Mouse (Mus musculus) kidney, postnatal 0 days (tissue): ENCODE results near the gene Arl5c. TPM values are rescaled to one million over a fixed set of nuclear protein-coding genes. Genes with fewer than 3 reads are reported as not detected.

Experiments
- ATAC-seq: fragments of 200-750 bp; cut with Nextera tagmentation; replicated peaks from 2 replicates; pipeline ENCODE4 v1.8.0; 2017; ENCODE audit warnings: low read depth, moderate number of reproducible peaks, moderate TSS enrichment, moderate library complexity; ENCODE audit not compliant: low FRiP score
- DNase-seq: peaks from one replicate; pipeline ENCODE4 v3.0.0-alpha.2; 2016; ENCODE audit warnings: low spot score
- H3K27ac ChIP-seq: fragments of 300-500 bp; sonication (generic); 2 replicates; pipeline ENCODE4 v1.5.1; 2014; ENCODE audit warnings: mild to moderate bottlenecking
- H3K27me3 ChIP-seq: fragments of 300-500 bp; sonication (generic); 2 replicates; pipeline ENCODE4 v1.6.1; 2014; ENCODE audit warnings: low read length, mixed read lengths; ENCODE audit not compliant: insufficient read depth
- H3K36me3 ChIP-seq: fragments of 300-500 bp; sonication (generic); 2 replicates; pipeline ENCODE4 v1.6.1; 2014; ENCODE audit warnings: low read length, mixed read lengths; ENCODE audit not compliant: insufficient read depth
- H3K4me1 ChIP-seq: fragments of 300-500 bp; sonication (generic); replicated peaks from 2 replicates; pipeline ENCODE4 v1.6.1; 2014; ENCODE audit warnings: antibody characterized with exemption, low read length, mixed read lengths; ENCODE audit not compliant: insufficient read depth
- H3K4me2 ChIP-seq: fragments of 300-500 bp; sonication (generic); 2 replicates; pipeline ENCODE4 v1.6.1; 2014; ENCODE audit warnings: mild to moderate bottlenecking, low read length, moderate library complexity, mixed read lengths
- H3K4me3 ChIP-seq: fragments of 300-500 bp; sonication (generic); replicated peaks from 2 replicates; pipeline ENCODE4 v1.5.1; 2014; ENCODE audit warnings: low read depth, low read length
- H3K9ac ChIP-seq: fragments of 300-500 bp; sonication (generic); 2 replicates; pipeline ENCODE4 v1.6.1; 2014; ENCODE audit warnings: low read depth, low read length
- H3K9me3 ChIP-seq: fragments of 300-500 bp; sonication (generic); replicated peaks from 2 replicates; pipeline ENCODE4 v1.6.1; 2016; ENCODE audit warnings: low read length, inconsistent platforms, mixed read lengths
- CTCF ChIP-seq: IDR thresholded peaks from 2 replicates; pipeline ENCODE4 v1.5.1; 2016; ENCODE audit warnings: antibody characterized with exemption, low read depth, mild to moderate bottlenecking, moderate library complexity
- WGBS: fragments of 180-500 bp; shearing (Covaris S2); extraction: QIAGEN DNeasy Blood & Tissue Kit; methylation state at CpG from one replicate; pipeline ENCODE4 v1.1.7; 2014; 5-methylcytosine and 5-hydroxymethylcytosine counted together
- microRNA-seq: library from miRNA; unstranded; fragments of <30 nt; microRNA quantifications from one replicate; pipeline ENCODE4, GENCODE M21; 2016
- polyA plus RNA-seq: library from polyadenylated mRNA; unstranded; fragments of >200 nt; fragmentation: Nextera tagmentation; extraction: Ambion mirVana; gene quantifications from 2 replicates; pipeline ENCODE4 v1.2.1, GENCODE M21; 2015

Arl5c gene
- polyA plus RNA-seq, 1 experiment from 2014 or later, result 2.0 TPM

DNA sequence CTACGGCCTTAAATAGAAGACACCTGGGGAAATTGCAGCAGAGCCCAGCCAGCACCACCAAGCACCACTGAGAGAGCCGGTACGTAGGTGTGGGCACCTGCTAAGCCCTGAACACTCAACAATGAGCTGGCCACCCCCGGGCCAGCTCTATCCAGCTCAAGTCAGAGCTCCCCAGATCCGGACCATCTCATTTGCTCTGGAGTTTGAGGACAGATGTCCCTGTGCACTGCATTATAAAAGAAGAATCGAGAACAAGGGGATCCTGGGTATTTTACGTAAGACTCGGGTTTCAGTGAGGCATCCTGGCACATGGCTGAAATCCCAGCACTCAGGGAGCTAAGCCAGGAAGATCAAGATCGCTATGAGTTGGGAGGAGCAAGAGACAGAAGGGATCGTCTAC is 51.0 kb downstream of the Arl5c start:
- ATAC-seq (no peak), DNase-seq (no peak)
- Histone ChIP-seq H3K36me3 (no peaks in the 10 kb centered on the region), H3K4me3 (no peak overlapping the region), H3K4me2 (no peak overlapping the region), H3K9me3 (no peaks in the 10 kb centered on the region), H3K4me1 (no peaks in the 10 kb centered on the region), H3K27me3 (no peaks in the 10 kb centered on the region), H3K9ac (no peak overlapping the region), H3K27ac (no peak overlapping the region)
- no peak for TF ChIP-seq CTCF
- WGBS, result 77% methylated on average over 10 of the region's 10 CpGs

- ATAC-seq, result no peak
- WGBS, result 83% methylated on average over 5 of the region's 5 CpGs
Observed at GRCm38 (mm10) chr11:97943256-97943655, 52.7 kb downstream of the Arl5c start.

GRCm38 (mm10) chr11:97942420-97943111 is 53.4 kb downstream of the Arl5c start:
- no peak for ATAC-seq
- Histone ChIP-seq H3K4me2 (no peak overlapping the region), H3K4me3 (no peak overlapping the region), H3K27me3 (no peaks in the 10 kb centered on the region), H3K27ac (no peak overlapping the region), H3K4me1 (no peaks in the 10 kb centered on the region), H3K9ac (no peak overlapping the region), H3K36me3 (no peaks in the 10 kb centered on the region), H3K9me3 (no peaks in the 10 kb centered on the region)
- no peak for DNase-seq
- TF ChIP-seq CTCF, result no peak
- WGBS, result 79% methylated on average over 15 of the region's 15 CpGs

More at GRCm38 (mm10) chr11:97943256-97943655, 52.7 kb downstream of the Arl5c start:
- Histone ChIP-seq H3K36me3 (no peaks in the 10 kb centered on the region), H3K4me3 (no peak overlapping the region), H3K4me2 (no peak overlapping the region), H3K9ac (no peak overlapping the region), H3K9me3 (no peaks in the 10 kb centered on the region), H3K27me3 (no peaks in the 10 kb centered on the region), H3K4me1 (no peaks in the 10 kb centered on the region), H3K27ac (no peak overlapping the region)
- no peak for DNase-seq
- TF ChIP-seq CTCF, result no peak

Small RNAs within 50 kb of the gene (microRNA-seq; reads per million reads assigned to microRNA genes)
- gene Gm22461, result not detected
- gene Gm27597, result not detected

Other genes with a start within 250 kb of the Arl5c start
- 13.9 and 14.8 TPM in 2 replicates for gene Cwc25, start 229.6 kb downstream of the Arl5c start, polyA plus RNA-seq
- not detected in 2 replicates for gene 1700001P01Rik, start 220.3 kb downstream of the Arl5c start, polyA plus RNA-seq
- 716 and 863 TPM in 2 replicates for gene Rpl23, start 213.7 kb downstream of the Arl5c start, polyA plus RNA-seq
- gene Lasp1, start 197.2 kb downstream of the Arl5c start, polyA plus RNA-seq, result 87.7 and 96.4 TPM in 2 replicates
- 5.1 and 5.6 TPM in 2 replicates for gene B230217C12Rik, start 155.4 kb downstream of the Arl5c start, polyA plus RNA-seq
- 0.61 and 0.95 TPM in 2 replicates for gene Fbxo47, start 112.0 kb downstream of the Arl5c start, polyA plus RNA-seq
- 1.8 and 2.1 TPM in 2 replicates for gene Plxdc1, start 9.7 kb downstream of the Arl5c start, polyA plus RNA-seq
- gene Cacnb1, start 26.9 kb upstream of the Arl5c start, polyA plus RNA-seq, result 8.8 and 9.0 TPM in 2 replicates
- 1,072 and 1,182 TPM in 2 replicates for gene Rpl19, start 30.5 kb upstream of the Arl5c start, polyA plus RNA-seq
- 1.6 and 2.0 TPM in 2 replicates for gene Stac2, start 57.3 kb upstream of the Arl5c start, polyA plus RNA-seq
- 15.5 and 16.5 TPM in 2 replicates for gene Fbxl20, start 154.2 kb upstream of the Arl5c start, polyA plus RNA-seq
- gene Med1, start 197.1 kb upstream of the Arl5c start, polyA plus RNA-seq, result 47.0 and 54.7 TPM in 2 replicates
- gene Cdk12, start 206.9 kb upstream of the Arl5c start, polyA plus RNA-seq, result 6.1 and 6.4 TPM in 2 replicates